Mouse (Mus musculus) ES-Bruce4 (cell line): ENCODE data around the gene Tbc1d2. TPM values are rescaled to one million over a fixed set of nuclear protein-coding genes. Genes with fewer than 3 reads are reported as not detected.

Experiments
- H3K27ac ChIP-seq: 2 replicates; pipeline ENCODE4 v1.5.1; 2012; ENCODE audit warnings: low read length, inconsistent platforms; ENCODE audit not compliant: insufficient read depth
- H3K27me3 ChIP-seq: 2 replicates; pipeline ENCODE4 v1.6.1; 2012; ENCODE audit warnings: mild to moderate bottlenecking, low read length, inconsistent platforms; ENCODE audit not compliant: control insufficient read depth, poor library complexity, insufficient read depth, severe bottlenecking
- H3K36me3 ChIP-seq: 2 replicates; pipeline ENCODE4 v1.6.1; 2012; ENCODE audit warnings: inconsistent platforms, mild to moderate bottlenecking, low read length, moderate library complexity; ENCODE audit not compliant: control insufficient read depth, poor library complexity, insufficient read depth, severe bottlenecking
- H3K4me1 ChIP-seq: one replicate; pipeline ENCODE4 v1.8.1; 2011; ENCODE audit warnings: low read length; ENCODE audit not compliant: control insufficient read depth, insufficient read depth
- H3K4me3 ChIP-seq: 2 replicates; pipeline ENCODE4 v1.5.1; 2011; ENCODE audit warnings: low read depth, mild to moderate bottlenecking, low read length
- H3K9ac ChIP-seq: 2 replicates; pipeline ENCODE4 v1.6.1; 2012; ENCODE audit warnings: low read depth, mild to moderate bottlenecking, inconsistent platforms; ENCODE audit not compliant: poor library complexity, severe bottlenecking
- H3K9me3 ChIP-seq: replicated peaks from 2 replicates; pipeline ENCODE4 v1.6.1; 2012; ENCODE audit warnings: mild to moderate bottlenecking, low read length, inconsistent platforms; ENCODE audit not compliant: control insufficient read depth, poor library complexity, insufficient read depth, severe bottlenecking
- CTCF ChIP-seq: IDR thresholded peaks from one replicate; pipeline ENCODE4 v1.8.1; 2011; ENCODE audit warnings: low read depth, low read length
- EP300 ChIP-seq: IDR thresholded peaks from 2 replicates; pipeline ENCODE4 v1.6.1; 2011; ENCODE audit warnings: low read depth, low read length; ENCODE audit not compliant: insufficient read depth
- POLR2A ChIP-seq: IDR thresholded peaks from one replicate; pipeline ENCODE4 v1.8.1; 2011; ENCODE audit warnings: low read length; ENCODE audit not compliant: insufficient read depth
- polyA plus RNA-seq: library from polyadenylated mRNA; stranded (reverse); fragments of >200 nt; gene quantifications from 2 replicates; pipeline ENCODE4 v1.2.4, GENCODE M21; 2011; ENCODE audit warnings: low read depth; ENCODE audit not compliant: missing spikeins, insufficient read depth, insufficient read length

Tbc1d2 gene
- polyA plus RNA-seq, 1 experiment, result 7.7 TPM

- Histone ChIP-seq H3K9me3 (no peaks in the 10 kb centered on the region), H3K4me1 (peaks cover 7% of the 10 kb centered on the region), H3K27me3 (no peaks in the 10 kb centered on the region), H3K4me3 (no peak overlapping the region), H3K36me3 (no peaks in the 10 kb centered on the region), H3K27ac (no peak overlapping the region), H3K9ac (no peak overlapping the region)
- no peak for TF ChIP-seq POLR2A
- TF ChIP-seq EP300, result no peak
- TF ChIP-seq CTCF, result peak; percentile 84
Measured at GRCm38 (mm10) chr4:46618196-46618817, 31.7 kb downstream of the Tbc1d2 start.

- Histone ChIP-seq H3K4me3 (no peak overlapping the region), H3K4me1 (peaks cover 5% of the 10 kb centered on the region), H3K27ac (no peak overlapping the region), H3K27me3 (no peaks in the 10 kb centered on the region), H3K36me3 (no peaks in the 10 kb centered on the region), H3K9ac (no peak overlapping the region), H3K9me3 (no peaks in the 10 kb centered on the region)
- TF ChIP-seq CTCF (peak; percentile 36), POLR2A (no peak)
Measured at GRCm38 (mm10) chr4:46617408-46617807, 32.6 kb downstream of the Tbc1d2 start.

- H3K4me1 ChIP-seq, result peaks cover 2% of the 10 kb centered on the region
- no peaks in the 10 kb centered on the region for H3K27me3 ChIP-seq
- no peaks in the 10 kb centered on the region for H3K36me3 ChIP-seq
- H3K4me3 ChIP-seq, result peak overlapping the region; percentile 24
- H3K27ac ChIP-seq, result no peak overlapping the region
- no peaks in the 10 kb centered on the region for H3K9me3 ChIP-seq
- TF ChIP-seq CTCF (no peak), POLR2A (no peak), EP300 (no peak)
- H3K9ac ChIP-seq, result no peak overlapping the region
Measured at GRCm38 (mm10) chr4:46614641-46615040, 35.4 kb downstream of the Tbc1d2 start.

GRCm38 (mm10) chr4:46613618-46614017 lies 36.4 kb downstream of the Tbc1d2 start:
- 0 out of 2 replicates have a peak overlapping the region, but pooled peaks have one; percentile 29 for H3K4me3 ChIP-seq
- no peak overlapping the region for H3K9ac ChIP-seq
- no peaks in the 10 kb centered on the region for H3K9me3 ChIP-seq
- H3K27me3 ChIP-seq, result no peaks in the 10 kb centered on the region
- peaks cover 2% of the 10 kb centered on the region for H3K4me1 ChIP-seq
- TF ChIP-seq CTCF (no peak), POLR2A (no peak), EP300 (no peak)
- H3K36me3 ChIP-seq, result no peaks in the 10 kb centered on the region
- no peak overlapping the region for H3K27ac ChIP-seq

GRCm38 (mm10) chr4:46611181-46611580 lies 38.8 kb downstream of the Tbc1d2 start:
- Histone ChIP-seq H3K27ac (no peak overlapping the region), H3K4me1 (no peaks in the 10 kb centered on the region), H3K9me3 (no peaks in the 10 kb centered on the region), H3K36me3 (no peaks in the 10 kb centered on the region), H3K9ac (no peak overlapping the region), H3K27me3 (no peaks in the 10 kb centered on the region), H3K4me3 (no peak overlapping the region)
- TF ChIP-seq CTCF (peak; percentile 40), POLR2A (no peak)

- Histone ChIP-seq H3K36me3 (no peaks in the 10 kb centered on the region), H3K4me1 (no peaks in the 10 kb centered on the region), H3K4me3 (no peak overlapping the region), H3K27me3 (no peaks in the 10 kb centered on the region), H3K27ac (no peak overlapping the region), H3K9me3 (no peaks in the 10 kb centered on the region), H3K9ac (no peak overlapping the region)
- TF ChIP-seq EP300 (no peak), CTCF (no peak), POLR2A (no peak)
Measured at GRCm38 (mm10) chr4:46607601-46608000, 42.4 kb downstream of the Tbc1d2 start.
